Mouse (Mus musculus) heart, adult 2 months (tissue): ENCODE data around the gene Epb41l4b.

Experiments
- CTCF ChIP-seq: fragments of 200-600 bp; IDR thresholded peaks from 2 replicates; pipeline ENCODE4 v1.8.1; 2022; ENCODE audit warnings: antibody characterized with exemption, mild to moderate bottlenecking, moderate library complexity
- EP300 ChIP-seq: fragments of 200-500 bp; IDR thresholded peaks from 2 replicates; pipeline ENCODE4 v1.6.1; 2011; ENCODE audit warnings: low read depth, low read length, control low read depth; ENCODE audit not compliant: insufficient read depth
- POLR2A ChIP-seq: fragments of 200-500 bp; IDR thresholded peaks from 2 replicates; pipeline ENCODE4 v1.6.1; 2011; ENCODE audit warnings: mild to moderate bottlenecking, low read depth, low read length, control low read depth; ENCODE audit not compliant: insufficient read depth

GRCm38 (mm10) chr4:57082775-57083428, 60.3 kb downstream of the Epb41l4b start:
- TF ChIP-seq CTCF = no peak
- no peak for TF ChIP-seq POLR2A
- TF ChIP-seq EP300 = no peak
